Mouse (Mus musculus): Measurements from ENCODE around the gene Tunar. TPM values are rescaled to one million over a fixed set of nuclear protein-coding genes. Genes with fewer than 3 reads are reported as not detected.
A peak's percentile ranks its signal among the peaks of the same experiment; 100 is the strongest.

Tunar gene
- 0.31 and 0.67 TPM in 2 replicates for polyA plus RNA-seq (2016; fragmentation: Nextera tagmentation; extraction: Ambion mirVana)

DNA sequence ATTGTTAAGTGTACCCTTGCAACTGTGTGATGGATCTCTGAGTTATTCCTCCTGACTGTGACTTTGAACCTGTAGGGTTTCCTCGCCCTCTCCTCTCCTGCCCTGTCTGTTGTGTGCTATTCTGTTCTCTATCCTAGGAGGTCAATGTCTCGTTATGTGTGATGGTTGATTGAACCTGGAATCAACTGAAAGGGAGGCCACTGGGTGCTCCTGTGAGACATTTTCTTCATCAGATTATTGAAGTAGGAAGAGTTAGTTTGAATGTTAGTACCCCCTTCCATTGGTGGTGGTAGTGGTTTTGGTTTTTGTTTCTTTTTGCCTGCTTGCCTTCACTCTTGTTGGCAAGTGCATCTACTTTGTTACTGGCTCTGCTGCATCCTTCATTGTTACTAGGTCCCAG is at the start of gene Tunar:
TSS of gene Tunar (plus strand) at position 301 of the 400 bp plus-strand sequence.
- Histone ChIP-seq H3K36me3 (no peaks in the 10 kb centered on the region), H3K9me3 (no peaks in the 10 kb centered on the region), H3K27ac (no peak within 1 kb of the TSS), H3K27me3 (ENCODE audit: insufficient read depth, poor library complexity, severe bottlenecking) (peaks cover 40% of the 10 kb centered on the region), H3K4me3 (no peak within 1 kb of the TSS), H3K4me1 (replicated peaks) (peaks cover 24% of the 10 kb centered on the region)
- WGBS: 87% methylated on average over 2 of the region's 2 CpGs
- DNase-seq (ENCODE audit: low spot score): no peak

DNA sequence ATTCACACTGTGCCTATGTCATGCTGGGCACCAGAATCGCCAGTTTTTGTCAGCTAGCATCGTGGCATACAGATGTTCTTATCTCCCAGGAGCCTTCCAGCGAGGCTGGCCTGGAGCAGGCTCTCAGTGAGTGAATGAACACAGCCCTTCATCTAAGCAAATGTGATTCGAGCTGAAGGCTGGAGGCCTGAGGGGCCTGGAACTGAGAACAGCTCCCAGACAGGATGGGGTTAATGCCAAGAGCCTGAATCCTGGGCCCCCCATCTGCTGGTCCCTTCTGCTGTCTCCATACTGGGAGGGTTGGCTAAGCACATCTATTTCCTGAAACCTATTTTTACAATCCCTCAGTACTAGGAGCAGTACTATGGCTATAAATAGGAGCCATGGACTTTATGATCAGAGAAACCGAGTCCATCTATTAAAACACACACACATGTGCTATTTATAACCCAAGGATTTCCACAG is 21.1 kb upstream of the Tunar start:
- Histone ChIP-seq H3K36me3 (no peaks in the 10 kb centered on the region), H3K4me1 (replicated peaks) (no peaks in the 10 kb centered on the region), H3K27ac (no peak overlapping the region), H3K4me3 (no peak overlapping the region), H3K9me3 (peaks cover 4% of the 10 kb centered on the region; the same call in 1 of the 2 replicates), H3K27me3 (ENCODE audit: insufficient read depth, poor library complexity, severe bottlenecking) (no peaks in the 10 kb centered on the region)
- 80% methylated on average over 5 of the region's 5 CpGs for WGBS
- no peak for DNase-seq (ENCODE audit: low spot score)

- Histone ChIP-seq H3K4me3 (no peak overlapping the region), H3K9me3 (no peaks in the 10 kb centered on the region), H3K27me3 (ENCODE audit: insufficient read depth, poor library complexity, severe bottlenecking) (no peaks in the 10 kb centered on the region), H3K4me1 (replicated peaks) (no peaks in the 10 kb centered on the region), H3K36me3 (no peaks in the 10 kb centered on the region), H3K27ac (no peak overlapping the region)
- DNase-seq (ENCODE audit: low spot score): no peak
- 98% methylated on average over 1 of the region's 1 CpGs for WGBS
Measured at GRCm38 (mm10) chr12:105314328-105314727, 19.3 kb upstream of the Tunar start.

DNA sequence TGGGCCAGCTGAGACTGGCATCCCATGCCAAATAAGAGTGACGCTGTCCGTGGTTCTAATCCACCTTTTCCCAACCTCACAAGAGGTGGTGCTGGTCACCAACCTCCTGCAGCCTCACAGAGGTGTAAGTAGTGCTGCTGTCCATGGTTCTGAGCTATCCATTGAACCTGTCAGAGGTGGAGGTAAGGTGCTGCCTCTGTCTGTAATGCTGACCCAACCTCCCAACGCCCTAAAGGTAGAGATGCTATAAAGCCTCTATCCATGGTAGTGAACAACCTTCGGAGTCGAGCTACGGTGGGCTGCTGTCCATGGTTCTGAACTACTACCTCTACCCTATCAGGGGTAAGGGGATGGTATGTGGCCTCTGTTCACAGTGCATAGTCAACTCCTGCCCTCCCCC is 11.5 kb upstream of the Tunar start:
- H3K4me3 ChIP-seq: no peak overlapping the region
- no peaks in the 10 kb centered on the region for H3K36me3 ChIP-seq
- DNase-seq (ENCODE audit: low spot score): peak; percentile 38
- WGBS: 19% methylated on average over 6 of the region's 6 CpGs
- H3K27ac ChIP-seq: no peak overlapping the region
- H3K4me1 ChIP-seq (replicated peaks): no peaks in the 10 kb centered on the region
- no peaks in the 10 kb centered on the region; the same call in 1 of the 2 replicates for H3K27me3 ChIP-seq (ENCODE audit: insufficient read depth, poor library complexity, severe bottlenecking)
- no peaks in the 10 kb centered on the region for H3K9me3 ChIP-seq

DNA sequence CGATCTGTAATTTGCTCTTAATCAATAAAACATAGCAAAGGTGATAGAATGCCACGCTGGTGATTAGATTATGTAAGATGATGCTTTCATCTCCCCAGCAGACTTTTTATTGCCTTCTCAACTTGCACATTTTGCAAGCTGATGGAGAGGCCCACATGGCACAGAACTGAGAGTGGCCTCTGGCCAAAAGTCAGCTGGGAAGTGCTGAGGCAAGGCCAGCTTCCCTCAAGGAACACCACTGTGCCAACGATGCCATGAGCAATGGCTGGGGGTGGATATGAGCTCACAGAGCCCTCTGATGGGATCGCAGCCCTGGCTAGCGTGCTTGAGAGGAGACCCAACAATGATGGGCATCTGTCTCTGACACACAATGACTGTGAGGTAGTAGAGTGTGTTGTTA is 6.6 kb upstream of the Tunar start:
- WGBS: 79% methylated on average over 5 of the region's 5 CpGs
- no peak for DNase-seq (ENCODE audit: low spot score)
- H3K27ac ChIP-seq: no peak overlapping the region

GRCm38 (mm10) chr12:105328396-105328795 is 5.3 kb upstream of the Tunar start:
- WGBS: 77% methylated on average over 11 of the region's 11 CpGs
- H3K27me3 ChIP-seq (ENCODE audit: insufficient read depth, poor library complexity, severe bottlenecking): no peaks in the 10 kb centered on the region; the same call in 1 of the 2 replicates

More for the DNA sequence above, 6.6 kb upstream of the Tunar start:
- no peak overlapping the region for H3K4me3 ChIP-seq
- no peaks in the 10 kb centered on the region for H3K36me3 ChIP-seq
- H3K9me3 ChIP-seq: no peaks in the 10 kb centered on the region
- H3K4me1 ChIP-seq (replicated peaks): no peaks in the 10 kb centered on the region
- H3K27me3 ChIP-seq (ENCODE audit: insufficient read depth, poor library complexity, severe bottlenecking): no peaks in the 10 kb centered on the region; the same call in 1 of the 2 replicates

GRCm38 (mm10) chr12:105336094-105336420 is 2.4 kb downstream of the Tunar start:
- Histone ChIP-seq H3K27me3 (ENCODE audit: insufficient read depth, poor library complexity, severe bottlenecking) (peaks cover 52% of the 10 kb centered on the region), H3K9me3 (no peaks in the 10 kb centered on the region), H3K27ac (peak overlapping the region; percentile 76), H3K4me3 (peak overlapping the region; percentile 78), H3K4me1 (replicated peaks) (peaks cover 24% of the 10 kb centered on the region), H3K36me3 (no peaks in the 10 kb centered on the region)
- 7% methylated on average over 8 of the region's 8 CpGs for WGBS
- no peak for DNase-seq (ENCODE audit: low spot score)

More at GRCm38 (mm10) chr12:105328396-105328795, 5.3 kb upstream of the Tunar start:
- H3K36me3 ChIP-seq: no peaks in the 10 kb centered on the region
- H3K4me3 ChIP-seq: no peak overlapping the region
- DNase-seq (ENCODE audit: low spot score): no peak
- H3K9me3 ChIP-seq: no peaks in the 10 kb centered on the region
- H3K27ac ChIP-seq: no peak overlapping the region
- no peaks in the 10 kb centered on the region for H3K4me1 ChIP-seq (replicated peaks)

DNA sequence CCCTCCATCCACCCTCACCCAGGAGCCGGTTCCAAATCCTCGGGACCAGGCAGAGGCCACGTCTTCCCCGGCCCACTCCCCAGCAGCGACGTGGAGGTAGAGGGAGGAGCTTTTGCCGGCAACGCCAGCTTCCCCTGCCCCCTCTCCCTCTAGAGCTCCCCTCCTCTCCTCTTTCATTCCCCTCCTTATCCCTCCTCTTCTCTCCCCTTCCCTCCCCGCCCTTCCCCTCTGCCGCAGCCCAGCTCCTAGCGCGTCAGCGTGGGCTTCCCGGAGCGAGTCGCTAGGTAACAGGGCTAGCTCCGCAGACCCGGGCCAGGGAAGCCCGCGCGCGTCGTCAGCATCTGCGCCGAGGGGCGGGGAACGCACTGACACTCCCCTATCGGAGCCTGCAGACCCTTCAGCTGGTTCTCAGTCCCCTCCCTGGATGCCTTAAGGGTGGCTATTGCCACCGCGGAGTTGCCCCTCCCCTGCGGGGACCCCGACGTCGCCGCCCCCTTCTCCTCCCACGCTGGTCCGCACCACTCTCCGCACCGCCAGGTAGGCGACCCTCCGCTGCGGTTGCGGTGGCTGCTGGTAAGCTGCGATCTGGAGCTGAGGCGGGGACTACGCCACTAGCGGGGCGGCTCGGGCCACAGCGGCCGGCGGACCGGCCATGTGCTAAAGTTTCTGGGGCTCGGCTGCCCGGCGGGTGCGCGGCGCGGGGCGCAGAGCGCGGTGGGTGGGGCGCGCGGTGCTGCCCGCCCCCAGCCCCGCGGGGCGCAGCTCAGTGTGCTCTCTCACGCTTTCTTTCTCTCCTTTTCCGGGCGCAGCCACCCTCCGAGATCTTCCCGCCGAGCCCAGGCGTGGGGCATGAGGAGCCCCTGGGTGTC is 3.0 kb downstream of the Tunar start:
- Histone ChIP-seq H3K27ac (peak overlapping the region; percentile 76), H3K4me1 (replicated peaks) (peaks cover 24% of the 10 kb centered on the region), H3K9me3 (no peaks in the 10 kb centered on the region), H3K27me3 (ENCODE audit: insufficient read depth, poor library complexity, severe bottlenecking) (peaks cover 52% of the 10 kb centered on the region), H3K4me3 (peak overlapping the region; percentile 78), H3K36me3 (no peaks in the 10 kb centered on the region)
- under 1% methylated on average over 73 of the region's 77 CpGs for WGBS
- DNase-seq (ENCODE audit: low spot score): peak; percentile 73

DNA sequence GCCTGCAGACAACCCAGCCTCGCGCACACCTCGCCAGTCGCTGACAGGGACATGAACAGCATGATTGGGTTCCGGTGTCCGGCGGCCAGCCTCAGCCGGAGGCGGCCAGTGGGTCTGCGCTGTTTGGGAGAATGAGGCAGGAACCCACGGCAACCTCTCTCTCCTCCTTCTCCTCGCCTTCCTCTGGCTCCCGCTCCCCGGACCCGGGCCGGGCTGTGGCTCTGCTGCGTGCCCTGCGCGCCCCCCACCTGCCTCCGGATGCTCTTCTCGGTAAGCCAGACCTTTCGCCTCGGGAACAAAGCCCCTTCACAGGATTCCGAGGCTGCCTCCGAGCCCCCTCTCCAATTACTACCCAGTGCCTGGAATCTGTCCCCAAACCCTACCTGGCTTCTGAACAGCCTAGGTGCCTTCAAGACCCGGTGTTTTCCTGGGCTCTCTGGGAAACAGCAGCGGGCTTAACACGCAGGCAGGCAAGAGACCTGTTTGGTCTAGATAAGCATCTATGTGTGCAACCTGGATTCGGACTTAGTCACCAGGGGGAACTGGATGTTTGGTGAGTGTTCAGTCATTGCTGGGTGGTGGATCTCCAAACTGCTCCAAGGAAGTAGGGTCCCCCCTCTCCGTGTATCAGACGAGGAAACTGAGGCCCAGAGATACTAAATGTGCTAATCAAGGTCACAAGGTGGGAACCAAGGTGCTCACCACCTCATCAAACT is 3.8 kb downstream of the Tunar start:
- H3K4me3 ChIP-seq: peak overlapping the region; percentile 78
- DNase-seq (ENCODE audit: low spot score): peak; percentile 48
- peaks cover 52% of the 10 kb centered on the region for H3K27me3 ChIP-seq (ENCODE audit: insufficient read depth, poor library complexity, severe bottlenecking)
- peaks cover 25% of the 10 kb centered on the region for H3K4me1 ChIP-seq (replicated peaks)
- peak overlapping the region; percentile 76 for H3K27ac ChIP-seq
- no peaks in the 10 kb centered on the region for H3K36me3 ChIP-seq
- WGBS: 4% methylated on average over 31 of the region's 31 CpGs
- H3K9me3 ChIP-seq: no peaks in the 10 kb centered on the region

DNA sequence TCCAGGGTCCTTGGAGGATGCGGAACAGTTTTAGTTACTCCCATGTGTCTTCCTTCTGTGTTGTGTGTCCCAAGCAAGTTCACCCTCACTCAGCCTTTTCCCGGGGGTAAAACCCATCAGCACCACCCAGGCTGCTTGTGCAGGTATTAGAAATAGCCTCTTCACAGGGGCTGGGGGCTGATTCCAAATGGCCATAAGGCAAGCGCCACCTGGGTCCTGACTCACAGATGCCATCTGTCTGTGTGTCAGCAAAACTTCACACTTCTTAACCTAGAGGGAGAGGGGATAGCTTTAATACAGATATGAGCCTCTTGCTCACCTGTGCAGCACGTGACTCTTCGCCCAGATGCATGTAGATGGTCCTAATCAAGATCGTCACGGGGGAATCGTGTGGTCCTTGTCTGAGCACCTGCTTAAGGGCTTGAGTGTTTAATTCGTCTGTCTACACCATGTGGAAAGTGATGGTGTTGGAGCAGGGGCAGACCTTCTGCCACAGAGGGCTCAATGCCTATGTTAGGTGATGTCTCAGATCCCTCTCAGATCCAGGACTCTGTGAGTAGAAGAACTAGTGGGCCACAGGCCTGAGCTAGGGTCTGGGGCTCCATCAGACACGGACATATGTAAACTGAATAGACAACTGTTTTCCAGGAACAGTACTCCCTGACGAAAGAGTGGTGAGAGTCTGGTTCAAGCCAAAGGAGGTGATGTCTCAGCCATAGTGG is 4.7 kb downstream of the Tunar start:
- H3K27me3 ChIP-seq (ENCODE audit: insufficient read depth, poor library complexity, severe bottlenecking): peaks cover 52% of the 10 kb centered on the region
- WGBS: 83% methylated on average over 11 of the region's 11 CpGs

DNA sequence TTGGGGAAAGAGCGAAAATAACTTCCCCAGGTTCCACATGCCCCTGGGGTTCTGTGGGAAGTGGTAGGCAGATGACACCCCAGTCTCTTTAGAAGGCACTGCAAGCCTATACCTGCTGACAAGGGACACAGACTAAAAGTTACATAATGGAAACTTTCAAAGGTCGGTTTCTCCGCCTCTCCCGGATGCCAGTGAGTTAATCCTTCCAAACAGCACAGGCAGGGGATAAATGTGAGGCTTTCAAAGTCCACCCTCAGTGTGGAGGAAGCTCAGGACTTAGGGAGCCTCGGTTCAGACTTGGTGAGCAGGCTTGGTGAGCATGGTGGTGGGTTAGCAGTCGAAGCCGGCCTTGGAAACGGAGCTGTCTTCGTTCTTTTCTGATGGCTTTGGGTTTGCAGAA is 7.9 kb downstream of the Tunar start:
- Histone ChIP-seq H3K27ac (no peak overlapping the region), H3K27me3 (ENCODE audit: insufficient read depth, poor library complexity, severe bottlenecking) (peaks cover 32% of the 10 kb centered on the region), H3K4me3 (no peak overlapping the region), H3K36me3 (no peaks in the 10 kb centered on the region), H3K9me3 (no peaks in the 10 kb centered on the region), H3K4me1 (replicated peaks) (peaks cover 18% of the 10 kb centered on the region)
- 55% methylated on average over 9 of the region's 9 CpGs for WGBS
- DNase-seq (ENCODE audit: low spot score): no peak

More for the DNA sequence above, 4.7 kb downstream of the Tunar start:
- no peaks in the 10 kb centered on the region for H3K9me3 ChIP-seq
- no peak for DNase-seq (ENCODE audit: low spot score)
- no peaks in the 10 kb centered on the region for H3K36me3 ChIP-seq
- H3K4me1 ChIP-seq (replicated peaks): peaks cover 30% of the 10 kb centered on the region
- no peak overlapping the region for H3K4me3 ChIP-seq
- no peak overlapping the region for H3K27ac ChIP-seq

DNA sequence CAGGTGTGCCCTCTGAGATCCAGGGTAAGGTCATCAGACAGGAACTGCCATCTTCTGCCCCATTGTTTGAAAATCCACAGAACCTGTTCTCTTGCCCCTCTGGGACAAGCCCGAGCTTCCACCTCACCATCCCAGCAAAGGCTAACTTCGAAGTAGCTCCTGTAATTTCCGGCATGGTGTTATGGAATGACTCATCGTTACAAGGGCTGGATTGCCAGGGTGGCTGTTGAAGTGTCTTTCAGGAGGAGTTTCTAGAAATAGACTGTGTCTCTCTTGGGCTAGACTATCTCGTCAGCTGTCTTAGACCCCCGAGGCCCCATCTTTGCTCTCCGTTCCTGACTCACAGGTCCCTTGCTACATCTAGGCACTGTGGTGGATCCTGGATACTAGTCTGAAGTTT is 10.8 kb downstream of the Tunar start:
- WGBS: 91% methylated on average over 7 of the region's 7 CpGs
- peaks cover 5% of the 10 kb centered on the region; the same call in 1 of the 2 replicates for H3K4me1 ChIP-seq (replicated peaks)
- H3K4me3 ChIP-seq: no peak overlapping the region
- H3K27ac ChIP-seq: no peak overlapping the region
- no peak for DNase-seq (ENCODE audit: low spot score)
- 0 out of 2 replicates have a peak, but pooled peaks cover 3% of the 10 kb centered on the region for H3K27me3 ChIP-seq (ENCODE audit: insufficient read depth, poor library complexity, severe bottlenecking)
- H3K36me3 ChIP-seq: no peaks in the 10 kb centered on the region
- no peaks in the 10 kb centered on the region for H3K9me3 ChIP-seq

Measured in hindbrain, embryonic 10.5 days (tissue).